Mouse (Mus musculus) layer of hippocampus, adult 11-12 months (tissue): ENCODE results near the gene Vmn2r75.
"Not testable (repeated sequence)": the region's sequence is repeated elsewhere in the genome, so short reads cannot be mapped to it uniquely, and the experiment has no call there.

Source experiments
- DNase-seq: peaks from one replicate; pipeline ENCODE4 v3.0.0; 2022; ENCODE audit warnings: low spot score

Vmn2r75 gene

GRCm38 (mm10) chr7:86171678-86172077 lies at the start of gene Vmn2r75:
Gene Vmn2r75 (minus strand): TSS chr7:86171778.
- DNase-seq: not testable (repeated sequence)

DNA sequence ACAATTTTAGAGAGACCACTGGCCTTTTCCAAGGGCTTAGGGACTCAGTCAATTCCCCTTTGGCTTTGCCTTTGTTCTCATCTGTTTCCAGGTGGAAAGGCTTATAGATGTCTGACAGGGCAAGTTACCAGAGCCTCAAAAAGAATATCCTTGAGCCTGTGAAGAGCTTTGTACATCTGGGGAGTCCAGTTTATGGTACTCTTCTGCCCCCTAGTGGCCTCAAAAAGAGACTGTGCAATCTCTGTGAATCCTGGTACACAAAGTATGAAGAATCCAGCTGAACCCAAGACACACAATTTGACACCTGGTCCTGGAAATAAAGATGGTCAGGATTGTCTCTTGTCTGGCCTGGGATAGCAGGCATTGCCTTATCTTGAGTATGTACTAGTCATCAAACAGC lies 39.8 kb upstream of the Vmn2r75 start:
- DNase-seq: no peak
